Mouse (Mus musculus): Measurements from ENCODE around the gene Gpd2.

GRCm38 (mm10) chr2:57251636-57252317 is 14.3 kb downstream of the Gpd2 start:
- TF ChIP-seq CTCF (conservative IDR thresholded peaks at IDR 0.05; ENCODE audit: low read length): no peak
- TF ChIP-seq POU5F1 (IDR thresholded peaks at IDR 0.05; ENCODE audit: borderline replicate concordance, low read length): no peak

Data from E14TG2a.4 (cell line).